Mouse (Mus musculus) olfactory bulb, adult 2 months (tissue): ENCODE results near the gene Rbms2.

ENCODE experiments used
- CTCF ChIP-seq: fragments of 200-500 bp; IDR thresholded peaks from 2 replicates; pipeline ENCODE4 v1.5.1; 2012; ENCODE audit warnings: low read depth, mild to moderate bottlenecking, low read length, moderate library complexity; ENCODE audit not compliant: insufficient read depth
- POLR2A ChIP-seq: fragments of 200-500 bp; IDR thresholded peaks from 2 replicates; pipeline ENCODE4 v1.6.1; 2012; ENCODE audit warnings: mild to moderate bottlenecking, low read depth, low read length, moderate library complexity; ENCODE audit not compliant: insufficient read depth

- no peak for TF ChIP-seq CTCF
- no peak for TF ChIP-seq POLR2A
Measured at GRCm38 (mm10) chr10:128131297-128131696, 48.8 kb downstream of the Rbms2 start.
